Mouse (Mus musculus) heart, embryonic 12.5 days (tissue): ENCODE measurements at regions not wholly inside any gene's neighbourhood (a gene's known extent, or its start where the extent isn't known, plus 50 kb on each side); places are given as distances from the start of the nearest gene placed in this dataset.

ENCODE experiments used
- ATAC-seq: fragments of 200-750 bp; cut with Nextera tagmentation; 2 replicates; pipeline ENCODE4 v1.8.0; 2017; ENCODE audit warnings: moderate TSS enrichment, moderate library complexity; ENCODE audit not compliant: insufficient number of reproducible peaks, low FRiP score
- H3K27ac ChIP-seq: fragments of 300-500 bp; sonication (generic); 2 replicates; pipeline ENCODE4 v1.5.1; 2016; ENCODE audit warnings: mild to moderate bottlenecking, moderate library complexity; ENCODE audit not compliant: poor library complexity, severe bottlenecking
- H3K27me3 ChIP-seq: fragments of 300-500 bp; sonication (generic); replicated peaks from 2 replicates; pipeline ENCODE4 v1.6.1; 2016; ENCODE audit warnings: mild to moderate bottlenecking, moderate library complexity
- H3K36me3 ChIP-seq: fragments of 300-500 bp; sonication (generic); 2 replicates; pipeline ENCODE4 v1.6.1; 2016; ENCODE audit warnings: mild to moderate bottlenecking, moderate library complexity
- H3K4me1 ChIP-seq: fragments of 300-500 bp; sonication (generic); replicated peaks from 2 replicates; pipeline ENCODE4 v1.6.1; 2016; ENCODE audit warnings: mild to moderate bottlenecking
- H3K4me2 ChIP-seq: fragments of 300-500 bp; sonication (generic); 2 replicates; pipeline ENCODE4 v1.6.1; 2016; ENCODE audit warnings: mild to moderate bottlenecking, moderate library complexity
- H3K4me3 ChIP-seq: fragments of 300-500 bp; sonication (generic); 2 replicates; pipeline ENCODE4 v1.5.1; 2016; ENCODE audit warnings: mild to moderate bottlenecking
- H3K9ac ChIP-seq: fragments of 300-500 bp; sonication (generic); 2 replicates; pipeline ENCODE4 v1.6.1; 2016; ENCODE audit warnings: mild to moderate bottlenecking, moderate library complexity
- H3K9me3 ChIP-seq: fragments of 300-500 bp; sonication (generic); replicated peaks from 2 replicates; pipeline ENCODE4 v1.6.1; 2016; ENCODE audit warnings: mild to moderate bottlenecking, moderate library complexity
- WGBS: fragments of 180-500 bp; shearing (Covaris S2); methylation state at CpG from one replicate; pipeline ENCODE4 v1.1.7; 2016; 5-methylcytosine and 5-hydroxymethylcytosine counted together

DNA sequence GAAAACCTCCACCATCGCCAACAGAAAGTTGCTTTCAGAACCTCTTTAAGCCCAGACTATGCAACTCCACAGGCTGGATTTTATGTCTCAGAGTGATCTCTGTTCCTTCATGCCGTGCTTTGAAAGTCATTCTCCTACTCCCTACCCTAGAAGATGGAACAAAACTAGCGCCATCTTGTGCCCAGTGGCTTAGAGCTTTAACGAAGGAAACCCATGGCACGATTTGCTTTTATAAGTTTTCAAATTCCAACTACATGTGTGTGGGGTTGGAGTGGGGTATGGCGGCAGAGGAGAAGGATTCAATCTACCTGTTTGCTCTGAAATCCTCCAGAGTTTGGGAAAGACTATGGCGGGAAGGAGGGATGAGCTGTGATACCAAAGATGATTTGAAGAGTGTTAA is 118.7 kb upstream of the Tmem45b start:
- 65% methylated on average over 7 of the region's 7 CpGs for WGBS

GRCm38 (mm10) chr9:31578506-31579173 is 114.4 kb upstream of the Tmem45b start:
- H3K27me3 ChIP-seq, result no peaks in the 10 kb centered on the region; the same call in 1 of the 2 replicates
- no peaks in the 10 kb centered on the region for H3K4me1 ChIP-seq
- no peak overlapping the region for H3K4me3 ChIP-seq
- no peak overlapping the region for H3K4me2 ChIP-seq
- no peaks in the 10 kb centered on the region for H3K9me3 ChIP-seq
- 82% methylated on average over 8 of the region's 8 CpGs for WGBS
- no peak overlapping the region for H3K9ac ChIP-seq
- no peak for ATAC-seq
- H3K27ac ChIP-seq, result no peak overlapping the region
- H3K36me3 ChIP-seq, result no peaks in the 10 kb centered on the region

More for the DNA sequence above, 118.7 kb upstream of the Tmem45b start:
- no peak overlapping the region for H3K9ac ChIP-seq
- no peaks in the 10 kb centered on the region for H3K9me3 ChIP-seq
- H3K27me3 ChIP-seq, result 0 out of 2 replicates have a peak, but pooled peaks cover 3% of the 10 kb centered on the region
- H3K27ac ChIP-seq, result no peak overlapping the region
- H3K4me3 ChIP-seq, result no peak overlapping the region
- no peak overlapping the region for H3K4me2 ChIP-seq
- no peak for ATAC-seq
- no peaks in the 10 kb centered on the region for H3K4me1 ChIP-seq
- H3K36me3 ChIP-seq, result no peaks in the 10 kb centered on the region

DNA sequence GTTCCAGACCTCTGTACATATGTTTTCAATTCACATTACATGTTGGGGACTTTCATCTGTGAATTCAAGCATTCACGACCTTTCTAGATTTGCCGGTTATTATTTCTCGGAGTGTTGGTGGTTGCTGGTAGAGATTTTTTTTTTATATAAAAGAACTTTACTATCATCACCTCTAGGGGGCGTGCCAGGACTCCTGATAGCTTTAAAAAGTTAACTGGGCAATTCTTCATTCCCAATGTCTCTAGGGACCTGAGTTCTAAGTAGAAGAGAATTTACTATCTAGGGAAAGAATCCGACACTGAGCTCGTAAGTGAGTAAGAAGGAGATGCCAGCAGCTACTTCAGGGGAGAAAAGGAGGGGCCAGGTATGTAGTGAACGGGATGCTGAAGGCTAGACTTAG is 112.8 kb upstream of the Tmem45b start:
- no peak for ATAC-seq
- H3K9ac ChIP-seq, result no peak overlapping the region
- no peaks in the 10 kb centered on the region for H3K4me1 ChIP-seq
- H3K27ac ChIP-seq, result no peak overlapping the region
- H3K36me3 ChIP-seq, result no peaks in the 10 kb centered on the region
- 65% methylated on average over 7 of the region's 7 CpGs for WGBS
- H3K4me2 ChIP-seq, result no peak overlapping the region
- H3K4me3 ChIP-seq, result no peak overlapping the region
- no peaks in the 10 kb centered on the region; the same call in 1 of the 2 replicates for H3K27me3 ChIP-seq
- no peaks in the 10 kb centered on the region for H3K9me3 ChIP-seq

DNA sequence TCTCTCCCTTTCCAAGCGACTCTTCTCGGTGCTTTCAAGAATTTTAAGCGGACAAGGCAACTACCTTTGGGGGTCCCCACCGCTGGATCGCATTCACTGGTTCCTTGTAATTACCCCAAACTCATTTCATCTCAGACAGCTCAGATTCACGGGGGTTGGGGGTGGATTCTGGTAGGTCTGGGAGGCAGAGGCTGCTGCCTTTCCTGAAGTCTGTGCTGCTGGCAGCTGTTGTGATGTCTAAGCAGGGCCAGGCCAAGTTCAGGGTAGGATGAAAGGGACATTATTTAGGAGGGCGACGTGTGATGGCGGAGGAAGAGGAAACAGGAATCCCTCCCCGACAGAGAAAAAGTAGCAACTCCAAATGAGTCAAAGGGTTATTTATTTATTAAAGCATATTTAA is 102.8 kb upstream of the Tmem45b start:
- no peak overlapping the region for H3K4me3 ChIP-seq
- no peaks in the 10 kb centered on the region for H3K4me1 ChIP-seq
- no peak for ATAC-seq
- H3K27me3 ChIP-seq, result peaks cover 3% of the 10 kb centered on the region; the same call in 1 of the 2 replicates
- no peaks in the 10 kb centered on the region for H3K36me3 ChIP-seq
- H3K27ac ChIP-seq, result no peak overlapping the region
- 0 out of 2 replicates have a peak, but pooled peaks cover 5% of the 10 kb centered on the region for H3K9me3 ChIP-seq
- H3K4me2 ChIP-seq, result no peak overlapping the region
- no peak overlapping the region for H3K9ac ChIP-seq
- 73% methylated on average over 10 of the region's 10 CpGs for WGBS

- Histone ChIP-seq H3K4me3 (no peak overlapping the region), H3K27me3 (peaks cover 3% of the 10 kb centered on the region; the same call in 1 of the 2 replicates), H3K36me3 (no peaks in the 10 kb centered on the region), H3K4me1 (no peaks in the 10 kb centered on the region), H3K9me3 (0 out of 2 replicates have a peak, but pooled peaks cover 4% of the 10 kb centered on the region), H3K27ac (no peak overlapping the region), H3K9ac (no peak overlapping the region), H3K4me2 (no peak overlapping the region)
- no peak for ATAC-seq
- WGBS, result 70% methylated on average over 31 of the region's 31 CpGs
Measured at GRCm38 (mm10) chr9:31566257-31567007, 102.2 kb upstream of the Tmem45b start.

DNA sequence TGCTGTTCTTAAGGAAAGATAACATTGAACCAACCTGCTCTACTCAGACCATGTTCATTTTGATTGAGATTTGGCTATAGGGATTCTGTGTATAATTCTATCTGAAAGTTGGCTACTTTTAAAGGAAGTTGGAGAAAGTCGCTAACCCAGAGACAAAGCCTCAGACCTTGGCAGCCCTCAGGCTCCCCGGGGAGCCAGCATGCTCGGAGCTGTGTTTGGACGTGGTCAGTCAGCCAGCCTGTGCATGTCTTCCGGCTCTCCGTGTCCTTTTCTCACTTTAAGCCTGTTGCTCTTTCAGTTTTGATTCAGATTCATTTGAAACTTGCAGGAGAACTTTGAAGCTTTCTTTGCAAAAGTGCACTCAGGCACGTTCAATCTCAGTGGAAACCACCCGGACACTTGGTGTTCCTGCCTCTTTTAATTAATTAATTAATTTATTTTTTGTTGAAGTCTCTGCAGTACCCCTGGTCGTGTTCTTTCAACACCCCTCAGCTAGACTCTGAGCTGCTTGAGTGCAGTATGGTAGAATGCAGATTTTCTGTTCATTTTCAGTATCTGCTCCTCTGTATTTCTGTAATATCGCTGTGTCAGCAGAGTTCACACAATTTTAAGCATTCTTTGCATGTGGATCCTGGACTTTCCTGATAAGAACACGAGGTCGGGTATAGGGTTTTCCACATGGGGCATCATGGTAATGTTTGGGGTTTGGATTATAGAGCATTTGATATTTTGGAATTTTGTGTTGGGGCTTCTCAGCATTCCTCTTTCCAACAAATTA is 100.9 kb upstream of the Tmem45b start:
- H3K9ac ChIP-seq, result no peak overlapping the region
- WGBS, result 66% methylated on average over 12 of the region's 12 CpGs
- peaks cover 4% of the 10 kb centered on the region; the same call in 1 of the 2 replicates for H3K27me3 ChIP-seq
- no peak overlapping the region for H3K4me3 ChIP-seq
- H3K9me3 ChIP-seq, result no peaks in the 10 kb centered on the region
- H3K4me1 ChIP-seq, result no peaks in the 10 kb centered on the region
- no peak overlapping the region for H3K4me2 ChIP-seq
- ATAC-seq, result no peak
- no peaks in the 10 kb centered on the region for H3K36me3 ChIP-seq
- H3K27ac ChIP-seq, result no peak overlapping the region

DNA sequence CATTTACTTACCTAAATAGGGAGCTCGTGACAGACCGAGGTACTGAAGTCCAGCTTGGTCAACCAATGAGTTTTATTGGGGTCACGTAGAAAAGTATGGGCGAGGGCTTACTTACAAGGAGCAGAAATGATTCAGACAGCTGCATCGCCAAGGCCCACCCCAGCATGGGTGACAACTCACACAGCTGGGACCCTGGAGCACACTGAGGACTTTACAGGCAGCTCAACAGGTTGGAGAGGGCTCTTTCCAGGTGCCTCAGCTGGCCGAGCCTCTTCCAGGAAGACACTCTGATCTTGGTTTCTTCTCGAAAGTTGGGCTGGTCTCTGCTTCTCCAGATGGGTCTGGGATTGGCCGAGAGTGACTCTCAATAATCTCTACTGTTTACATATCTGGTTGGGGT is 99.3 kb upstream of the Tmem45b start:
- 71% methylated on average over 8 of the region's 8 CpGs for WGBS
- Histone ChIP-seq H3K4me1 (peaks cover 4% of the 10 kb centered on the region; the same call in 1 of the 2 replicates), H3K9ac (no peak overlapping the region), H3K4me3 (no peak overlapping the region), H3K27me3 (peaks cover 8% of the 10 kb centered on the region; the same call in 1 of the 2 replicates), H3K36me3 (no peaks in the 10 kb centered on the region), H3K4me2 (no peak overlapping the region), H3K9me3 (no peaks in the 10 kb centered on the region), H3K27ac (no peak overlapping the region)
- ATAC-seq, result no peak

GRCm38 (mm10) chr9:31560226-31560556 is 95.9 kb upstream of the Tmem45b start:
- no peak overlapping the region; the same call in 1 of the 2 replicates for H3K4me2 ChIP-seq
- H3K9me3 ChIP-seq, result no peaks in the 10 kb centered on the region
- no peaks in the 10 kb centered on the region for H3K36me3 ChIP-seq
- peak overlapping the region; percentile 49; the same call in 1 of the 2 replicates for H3K9ac ChIP-seq
- no peak overlapping the region for H3K27ac ChIP-seq
- peaks cover 5% of the 10 kb centered on the region; the same call in 1 of the 2 replicates for H3K27me3 ChIP-seq
- no peak for ATAC-seq
- H3K4me3 ChIP-seq, result no peak overlapping the region
- WGBS, result 64% methylated on average over 3 of the region's 3 CpGs
- H3K4me1 ChIP-seq, result peaks cover 10% of the 10 kb centered on the region; the same call in 1 of the 2 replicates

DNA sequence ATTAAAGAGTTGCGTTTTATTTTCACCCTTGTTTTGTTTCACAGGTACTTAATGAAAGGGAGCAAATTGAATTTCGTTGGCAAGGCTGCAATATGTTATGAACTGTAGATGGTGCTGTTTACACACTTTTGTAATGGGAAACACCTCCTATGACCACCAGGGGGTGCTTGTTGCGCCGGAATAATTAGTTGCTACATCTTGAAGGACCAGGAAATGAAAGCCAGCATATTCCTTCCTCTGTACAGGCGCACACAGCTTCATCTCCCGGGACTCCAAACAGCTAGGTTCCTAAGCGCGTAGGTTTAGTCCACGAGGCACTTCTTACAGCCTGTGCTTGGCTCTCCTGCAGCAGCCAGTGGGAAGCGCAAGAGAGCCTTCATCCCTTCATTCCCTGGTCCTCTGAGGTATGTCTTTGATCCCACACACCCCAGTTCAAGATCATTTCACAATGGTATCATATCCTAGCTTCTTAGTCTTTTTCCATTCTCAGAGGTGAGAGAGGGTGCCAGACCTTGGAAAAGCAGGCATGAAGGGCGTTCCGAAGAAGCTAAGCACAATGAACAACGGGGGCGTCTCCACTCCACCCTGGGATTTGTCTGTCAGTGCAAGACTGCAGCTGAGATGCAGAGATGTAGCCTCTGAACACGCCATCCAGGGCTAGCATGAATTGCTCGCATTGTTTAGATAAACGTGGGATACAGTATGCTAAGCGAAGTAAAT is 95.4 kb upstream of the Tmem45b start:
- peaks cover 5% of the 10 kb centered on the region; the same call in 1 of the 2 replicates for H3K27me3 ChIP-seq
- H3K9me3 ChIP-seq, result no peaks in the 10 kb centered on the region
- H3K4me3 ChIP-seq, result peak overlapping the region; percentile 36
- H3K27ac ChIP-seq, result no peak overlapping the region
- WGBS, result 29% methylated on average over 18 of the region's 18 CpGs
- ATAC-seq, result no peak
- no peaks in the 10 kb centered on the region for H3K36me3 ChIP-seq
- H3K9ac ChIP-seq, result peak overlapping the region; percentile 49; the same call in 1 of the 2 replicates
- peaks cover 10% of the 10 kb centered on the region; the same call in 1 of the 2 replicates for H3K4me1 ChIP-seq
- peak overlapping the region; percentile 78 for H3K4me2 ChIP-seq

GRCm38 (mm10) chr9:31543691-31544052 is 79.4 kb upstream of the Tmem45b start:
- H3K27me3 ChIP-seq, result no peaks in the 10 kb centered on the region
- ATAC-seq, result no peak
- H3K27ac ChIP-seq, result no peak overlapping the region

More at GRCm38 (mm10) chr9:31543691-31544052, 79.4 kb upstream of the Tmem45b start:
- Histone ChIP-seq H3K4me2 (no peak overlapping the region), H3K36me3 (no peaks in the 10 kb centered on the region), H3K4me1 (no peaks in the 10 kb centered on the region), H3K4me3 (no peak overlapping the region), H3K9me3 (no peaks in the 10 kb centered on the region), H3K9ac (no peak overlapping the region)
- WGBS, result 57% methylated on average over 6 of the region's 6 CpGs
